Mouse (Mus musculus): ENCODE data around the gene Fam53b. TPM values are rescaled to one million over a fixed set of nuclear protein-coding genes. Genes with fewer than 3 reads are reported as not detected.

Fam53b gene
- polyA plus RNA-seq, 1 experiment from 2014 or later = 25.0 TPM

DNA sequence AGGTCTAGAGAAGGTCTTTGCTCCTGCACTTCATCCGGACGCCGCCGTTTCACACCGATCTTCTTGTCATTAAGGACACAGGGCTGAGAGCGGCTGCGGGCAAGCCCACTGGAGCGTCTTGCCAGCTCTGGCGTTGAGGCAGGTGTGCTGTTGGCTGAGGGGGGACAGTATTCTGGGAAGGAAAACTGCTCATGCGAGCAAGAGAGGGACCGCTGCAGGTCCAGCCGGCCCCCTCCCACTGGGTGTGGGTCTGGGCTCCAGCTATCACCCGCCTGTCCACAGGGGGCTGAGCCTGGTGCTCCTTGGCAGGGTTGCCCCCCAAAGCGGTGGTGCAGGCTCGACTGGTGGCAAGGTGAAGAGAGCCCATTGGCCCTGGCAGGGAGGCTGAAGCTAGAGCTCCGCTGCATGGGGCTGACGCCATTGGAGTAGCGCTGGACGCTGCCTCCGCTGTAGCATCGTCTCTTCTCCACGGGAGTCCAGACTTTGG lies 54.2 kb downstream of the Fam53b start:
- H3K9ac ChIP-seq = no peak overlapping the region
- no peak overlapping the region for H3K27ac ChIP-seq
- no peak overlapping the region for H3K4me3 ChIP-seq
- H3K4me2 ChIP-seq (replicated peaks) = no peak overlapping the region
- H3K36me3 ChIP-seq = peaks cover 32% of the 10 kb centered on the region
- WGBS = 94% methylated on average over 22 of the region's 22 CpGs
- no peak for ATAC-seq (ENCODE audit: low FRiP score, low read depth)
- H3K27me3 ChIP-seq (replicated peaks) = no peaks in the 10 kb centered on the region
- H3K9me3 ChIP-seq = no peaks in the 10 kb centered on the region
- H3K4me1 ChIP-seq = peaks cover 4% of the 10 kb centered on the region

- no peaks in the 10 kb centered on the region for H3K27me3 ChIP-seq (replicated peaks)
- WGBS = 83% methylated on average over 5 of the region's 5 CpGs
These were observed 54.8 kb downstream of the Fam53b start for GRCm38 (mm10) chr7:132758875-132759274.

DNA sequence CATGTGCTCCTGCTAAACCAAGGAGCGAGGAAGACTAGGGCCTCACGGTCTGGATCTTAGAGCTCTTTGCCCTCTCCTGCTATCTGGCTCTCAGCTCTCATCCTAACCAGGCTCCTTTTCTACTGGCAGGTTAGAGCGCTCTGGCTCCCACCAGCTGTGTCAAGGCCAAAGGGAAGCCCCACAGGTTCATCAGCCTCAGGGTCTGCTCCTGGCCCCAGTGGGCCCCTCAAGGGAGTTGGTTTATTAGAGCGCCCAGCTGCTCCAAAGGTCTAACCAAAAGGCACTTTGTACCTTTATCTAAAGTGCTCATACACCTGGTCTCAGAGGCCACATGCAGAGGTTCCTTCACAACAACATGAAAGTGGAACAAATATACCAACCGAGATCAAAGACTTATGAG lies 57.4 kb downstream of the Fam53b start:
- no peak overlapping the region for H3K4me2 ChIP-seq (replicated peaks)
- no peak for ATAC-seq (ENCODE audit: low FRiP score, low read depth)
- peaks cover 30% of the 10 kb centered on the region for H3K36me3 ChIP-seq
- peaks cover 15% of the 10 kb centered on the region for H3K4me1 ChIP-seq
- H3K9ac ChIP-seq = no peak overlapping the region
- WGBS = 96% methylated on average over 5 of the region's 5 CpGs
- no peak overlapping the region for H3K4me3 ChIP-seq
- H3K9me3 ChIP-seq = no peaks in the 10 kb centered on the region
- no peaks in the 10 kb centered on the region for H3K27me3 ChIP-seq (replicated peaks)
- H3K27ac ChIP-seq = no peak overlapping the region

More at GRCm38 (mm10) chr7:132758875-132759274, 54.8 kb downstream of the Fam53b start:
- no peak overlapping the region for H3K4me2 ChIP-seq (replicated peaks)
- no peak overlapping the region for H3K27ac ChIP-seq
- no peaks in the 10 kb centered on the region for H3K9me3 ChIP-seq
- no peak for ATAC-seq (ENCODE audit: low FRiP score, low read depth)
- H3K36me3 ChIP-seq = peaks cover 30% of the 10 kb centered on the region
- H3K4me3 ChIP-seq = no peak overlapping the region
- H3K9ac ChIP-seq = no peak overlapping the region
- H3K4me1 ChIP-seq = peaks cover 10% of the 10 kb centered on the region

GRCm38 (mm10) chr7:132754389-132754750 lies 59.3 kb downstream of the Fam53b start:
- Histone ChIP-seq H3K27me3 (replicated peaks) (no peaks in the 10 kb centered on the region), H3K27ac (no peak overlapping the region), H3K4me1 (peaks cover 15% of the 10 kb centered on the region), H3K9ac (no peak overlapping the region), H3K4me2 (replicated peaks) (no peak overlapping the region), H3K9me3 (no peaks in the 10 kb centered on the region), H3K4me3 (no peak overlapping the region), H3K36me3 (peaks cover 25% of the 10 kb centered on the region)
- no peak for ATAC-seq (ENCODE audit: low FRiP score, low read depth)
- 67% methylated on average over 3 of the region's 3 CpGs for WGBS

GRCm38 (mm10) chr7:132753518-132754388 lies 59.9 kb downstream of the Fam53b start:
- Histone ChIP-seq H3K27me3 (replicated peaks) (no peaks in the 10 kb centered on the region), H3K36me3 (peaks cover 22% of the 10 kb centered on the region), H3K4me3 (no peak overlapping the region), H3K4me1 (peaks cover 15% of the 10 kb centered on the region), H3K9ac (no peak overlapping the region), H3K27ac (no peak overlapping the region), H3K4me2 (replicated peaks) (no peak overlapping the region), H3K9me3 (no peaks in the 10 kb centered on the region)
- 60% methylated on average over 4 of the region's 4 CpGs for WGBS
- no peak for ATAC-seq (ENCODE audit: low FRiP score, low read depth)

DNA sequence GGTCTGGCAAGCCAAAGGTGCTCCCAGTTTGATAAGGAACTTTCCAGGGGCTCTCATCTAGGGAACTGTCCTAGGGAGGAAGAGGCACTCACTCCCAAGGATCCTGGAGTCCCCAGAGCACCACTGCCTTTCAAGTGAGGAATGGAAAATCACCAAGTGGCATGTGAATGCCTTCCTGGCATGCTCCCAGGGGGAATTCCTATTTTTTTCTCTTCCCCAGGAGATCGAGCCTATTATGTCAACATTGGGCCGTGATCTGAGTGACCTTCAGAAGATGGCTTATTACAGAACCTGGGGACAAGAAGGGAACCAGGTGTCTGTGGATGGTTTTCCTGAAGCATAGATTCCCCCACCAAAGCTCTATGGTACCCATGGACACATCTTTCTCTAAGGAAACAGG lies 62.0 kb downstream of the Fam53b start:
- H3K9me3 ChIP-seq = no peaks in the 10 kb centered on the region
- peaks cover 7% of the 10 kb centered on the region for H3K36me3 ChIP-seq
- no peaks in the 10 kb centered on the region for H3K27me3 ChIP-seq (replicated peaks)
- WGBS = 80% methylated on average over 2 of the region's 2 CpGs
- no peak for ATAC-seq (ENCODE audit: low FRiP score, low read depth)
- peaks cover 15% of the 10 kb centered on the region for H3K4me1 ChIP-seq
- H3K4me3 ChIP-seq = no peak overlapping the region
- H3K4me2 ChIP-seq (replicated peaks) = no peak overlapping the region
- H3K9ac ChIP-seq = no peak overlapping the region
- H3K27ac ChIP-seq = no peak overlapping the region

DNA sequence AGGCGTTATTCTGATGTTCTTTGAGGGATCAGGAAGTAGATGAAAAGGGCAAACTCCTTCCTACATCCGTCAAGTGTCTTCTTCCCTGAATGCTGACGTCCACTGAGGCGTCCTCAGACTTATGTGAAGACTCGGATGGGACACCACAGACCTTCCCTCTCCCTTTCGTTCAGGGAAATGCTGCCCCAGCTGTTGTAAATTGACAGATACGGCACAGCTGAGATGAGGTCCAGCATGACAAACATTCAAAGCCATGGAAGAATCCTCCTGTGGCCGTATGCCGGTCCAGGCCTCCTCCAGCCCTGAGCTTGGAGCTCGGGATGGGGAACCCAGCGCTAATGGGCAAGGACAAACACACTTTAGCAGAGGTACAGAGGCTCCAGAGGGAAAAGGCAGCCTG lies 64.2 kb downstream of the Fam53b start:
- ATAC-seq (ENCODE audit: low FRiP score, low read depth) = no peak
- WGBS = 94% methylated on average over 11 of the region's 11 CpGs
- H3K36me3 ChIP-seq = peaks cover 8% of the 10 kb centered on the region
- no peak overlapping the region for H3K9ac ChIP-seq
- H3K4me3 ChIP-seq = no peak overlapping the region
- no peak overlapping the region for H3K27ac ChIP-seq
- H3K4me2 ChIP-seq (replicated peaks) = no peak overlapping the region
- H3K9me3 ChIP-seq = no peaks in the 10 kb centered on the region
- H3K27me3 ChIP-seq (replicated peaks) = no peaks in the 10 kb centered on the region
- peaks cover 12% of the 10 kb centered on the region for H3K4me1 ChIP-seq

DNA sequence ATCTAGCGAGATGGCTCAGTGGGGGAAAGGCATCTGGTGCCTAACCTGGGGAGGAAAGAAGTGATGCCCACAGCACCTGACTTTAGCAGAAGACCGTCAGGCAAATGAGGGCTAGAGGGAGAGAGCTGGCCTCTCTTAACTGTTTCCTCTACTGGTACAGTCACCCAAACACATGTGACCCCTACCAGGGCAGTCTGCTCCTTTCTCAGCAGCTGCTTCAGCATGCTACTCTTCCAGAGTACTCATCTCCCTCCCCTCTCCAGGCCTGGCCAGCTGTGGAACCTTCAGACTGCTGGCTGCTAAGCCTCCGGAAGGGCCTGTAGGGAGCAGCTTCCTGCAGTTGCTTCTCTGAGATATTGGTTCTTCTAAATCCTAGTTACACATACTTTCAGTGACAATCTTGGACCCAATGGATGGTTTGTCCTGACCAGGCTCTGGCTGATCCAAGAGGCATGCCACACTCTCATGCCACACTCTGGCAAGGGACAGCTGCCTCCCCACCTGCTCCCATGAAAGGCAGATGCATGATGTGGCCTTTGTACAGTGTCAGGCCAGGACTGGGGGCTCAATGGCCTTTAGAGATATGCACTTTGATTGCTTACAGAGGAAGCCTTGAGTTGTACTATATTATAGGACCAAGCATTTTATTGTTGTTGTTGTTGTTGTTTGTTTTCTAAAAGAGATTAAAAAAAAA lies 65.5 kb downstream of the Fam53b start:
- Histone ChIP-seq H3K4me3 (no peak overlapping the region), H3K36me3 (peaks cover 8% of the 10 kb centered on the region), H3K4me1 (no peaks in the 10 kb centered on the region), H3K9ac (no peak overlapping the region), H3K9me3 (no peaks in the 10 kb centered on the region), H3K27ac (no peak overlapping the region), H3K27me3 (replicated peaks) (no peaks in the 10 kb centered on the region), H3K4me2 (replicated peaks) (no peak overlapping the region)
- 93% methylated on average over 3 of the region's 3 CpGs for WGBS
- no peak for ATAC-seq (ENCODE audit: low FRiP score, low read depth)

GRCm38 (mm10) chr7:132747096-132747495 lies 66.6 kb downstream of the Fam53b start:
- Histone ChIP-seq H3K9ac (no peak overlapping the region), H3K4me2 (replicated peaks) (no peak overlapping the region), H3K9me3 (no peaks in the 10 kb centered on the region), H3K27ac (no peak overlapping the region), H3K36me3 (peaks cover 8% of the 10 kb centered on the region), H3K27me3 (replicated peaks) (no peaks in the 10 kb centered on the region), H3K4me3 (no peak overlapping the region), H3K4me1 (no peaks in the 10 kb centered on the region)
- WGBS = 87% methylated on average over 6 of the region's 6 CpGs
- ATAC-seq (ENCODE audit: low FRiP score, low read depth) = no peak

- Histone ChIP-seq H3K9me3 (no peaks in the 10 kb centered on the region), H3K9ac (no peak overlapping the region), H3K27me3 (replicated peaks) (no peaks in the 10 kb centered on the region), H3K27ac (no peak overlapping the region), H3K4me1 (no peaks in the 10 kb centered on the region), H3K4me3 (no peak overlapping the region), H3K4me2 (replicated peaks) (no peak overlapping the region), H3K36me3 (peaks cover 6% of the 10 kb centered on the region; the same call in 1 of the 2 replicates)
- 85% methylated on average over 5 of the region's 5 CpGs for WGBS
- no peak for ATAC-seq (ENCODE audit: low FRiP score, low read depth)
These were observed 70.8 kb downstream of the Fam53b start for GRCm38 (mm10) chr7:132742912-132743311.

DNA sequence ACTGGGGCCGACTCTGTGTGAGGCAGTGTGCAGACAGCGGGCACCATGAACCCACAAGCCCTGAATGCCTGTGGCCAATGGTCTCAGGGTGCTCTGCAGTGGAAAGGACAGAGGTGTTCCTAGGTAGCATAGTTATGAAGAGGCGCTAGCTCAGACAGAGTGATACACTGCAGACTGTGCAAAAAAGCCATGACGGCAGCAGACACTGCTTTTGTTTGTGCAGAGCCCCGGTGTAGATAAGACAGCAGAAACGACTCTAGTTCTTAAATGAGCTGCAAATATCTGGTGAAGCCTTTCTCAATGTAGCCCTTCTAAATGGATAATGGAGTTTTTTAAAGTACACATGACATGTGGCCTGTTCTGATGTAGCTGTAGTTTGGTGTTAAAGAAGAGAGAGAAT lies 73.9 kb downstream of the Fam53b start:
- no peaks in the 10 kb centered on the region for H3K9me3 ChIP-seq
- no peak for ATAC-seq (ENCODE audit: low FRiP score, low read depth)
- H3K4me3 ChIP-seq = no peak overlapping the region
- H3K27ac ChIP-seq = no peak overlapping the region
- H3K4me1 ChIP-seq = peaks cover 18% of the 10 kb centered on the region
- H3K9ac ChIP-seq = no peak overlapping the region
- no peaks in the 10 kb centered on the region for H3K27me3 ChIP-seq (replicated peaks)
- H3K36me3 ChIP-seq = 0 out of 2 replicates have a peak, but pooled peaks cover 3% of the 10 kb centered on the region
- no peak overlapping the region for H3K4me2 ChIP-seq (replicated peaks)
- 96% methylated on average over 6 of the region's 6 CpGs for WGBS

DNA sequence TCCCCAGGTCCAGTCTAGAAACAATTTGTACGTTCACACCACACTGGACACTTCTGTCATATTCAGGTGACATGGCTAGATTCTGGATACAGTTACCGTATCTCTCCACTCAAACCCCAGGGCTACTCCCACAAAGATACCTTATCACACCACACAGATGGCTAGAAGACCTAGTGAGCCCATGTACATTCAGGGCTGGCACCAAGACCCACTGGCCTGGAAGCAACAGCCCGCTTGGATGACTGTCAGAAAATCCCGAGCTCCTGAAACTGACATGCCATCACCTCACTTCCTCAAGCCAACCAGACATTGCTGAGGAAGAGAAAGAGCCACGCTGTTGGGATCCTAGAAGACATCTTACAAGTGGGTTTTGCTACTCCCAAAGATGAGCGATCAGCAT lies 74.8 kb downstream of the Fam53b start:
- Histone ChIP-seq H3K9me3 (no peaks in the 10 kb centered on the region), H3K4me2 (replicated peaks) (no peak overlapping the region), H3K9ac (no peak overlapping the region), H3K36me3 (0 out of 2 replicates have a peak, but pooled peaks cover 3% of the 10 kb centered on the region), H3K27ac (no peak overlapping the region), H3K4me1 (peaks cover 28% of the 10 kb centered on the region), H3K4me3 (no peak overlapping the region), H3K27me3 (replicated peaks) (no peaks in the 10 kb centered on the region)
- no peak for ATAC-seq (ENCODE audit: low FRiP score, low read depth)
- 95% methylated on average over 6 of the region's 6 CpGs for WGBS
